Mouse (Mus musculus) E14TG2a.4 (cell line): Measurements from ENCODE around the gene Nck2.

Source experiments
- H3K27me3 ChIP-seq: 2 replicates; pipeline ENCODE4 v1.6.1; 2014; ENCODE audit warnings: low read length, control low read depth; ENCODE audit not compliant: insufficient read depth
- H3K36me3 ChIP-seq: 2 replicates; pipeline ENCODE4 v1.6.1; 2014; ENCODE audit warnings: low read length, control low read depth; ENCODE audit not compliant: insufficient read depth
- H3K4me1 ChIP-seq: replicated peaks from 2 replicates; pipeline ENCODE4 v1.6.1; 2014; ENCODE audit warnings: low read depth, low read length, control low read depth
- H3K4me3 ChIP-seq: replicated peaks from 2 replicates; pipeline ENCODE4 v1.5.1; 2014; ENCODE audit warnings: mild to moderate bottlenecking, low read length
- H3K9me3 ChIP-seq: 2 replicates; pipeline ENCODE4 v1.6.1; 2014; ENCODE audit warnings: low read length, control low read depth
- CTCF ChIP-seq: conservative IDR thresholded peaks from 2 replicates; pipeline ENCODE4 v1.5.1; 2014; ENCODE audit warnings: low read length
- NANOG ChIP-seq: IDR thresholded peaks from 2 replicates; pipeline ENCODE4 v1.6.1; 2014; ENCODE audit warnings: borderline replicate concordance, low read length, mixed read lengths
- POU5F1 ChIP-seq: IDR thresholded peaks from 2 replicates; pipeline ENCODE4 v1.6.1; 2014; ENCODE audit warnings: low read length, borderline replicate concordance

Gene Nck2

GRCm38 (mm10) chr1:43593069-43593468 is 148.7 kb downstream of the Nck2 start:
- Histone ChIP-seq H3K4me3 (no peak overlapping the region), H3K4me1 (0 out of 2 replicates have a peak, but pooled peaks cover 3% of the 10 kb centered on the region), H3K9me3 (no peaks in the 10 kb centered on the region), H3K36me3 (no peaks in the 10 kb centered on the region), H3K27me3 (no peaks in the 10 kb centered on the region)
- TF ChIP-seq POU5F1 (no peak), CTCF (no peak), NANOG (no peak)

GRCm38 (mm10) chr1:43594738-43595137 is 150.4 kb downstream of the Nck2 start:
- H3K4me1 ChIP-seq, result 0 out of 2 replicates have a peak, but pooled peaks cover 3% of the 10 kb centered on the region
- H3K4me3 ChIP-seq, result no peak overlapping the region
- no peaks in the 10 kb centered on the region for H3K9me3 ChIP-seq
- no peaks in the 10 kb centered on the region for H3K27me3 ChIP-seq
- H3K36me3 ChIP-seq, result no peaks in the 10 kb centered on the region
- TF ChIP-seq NANOG (no peak), CTCF (no peak), POU5F1 (no peak)

GRCm38 (mm10) chr1:43597731-43598130 is 153.4 kb downstream of the Nck2 start:
- no peaks in the 10 kb centered on the region for H3K27me3 ChIP-seq
- no peaks in the 10 kb centered on the region for H3K4me1 ChIP-seq
- TF ChIP-seq CTCF (no peak), NANOG (no peak), POU5F1 (no peak)
- no peak overlapping the region for H3K4me3 ChIP-seq
- H3K36me3 ChIP-seq, result no peaks in the 10 kb centered on the region
- H3K9me3 ChIP-seq, result peaks cover 7% of the 10 kb centered on the region

- H3K4me1 ChIP-seq, result no peaks in the 10 kb centered on the region
- H3K36me3 ChIP-seq, result no peaks in the 10 kb centered on the region
- no peak for TF ChIP-seq POU5F1
- no peak for TF ChIP-seq CTCF
- TF ChIP-seq NANOG, result no peak
- H3K4me3 ChIP-seq, result no peak overlapping the region
- H3K9me3 ChIP-seq, result peaks cover 7% of the 10 kb centered on the region
- no peaks in the 10 kb centered on the region for H3K27me3 ChIP-seq
These were observed 155.1 kb downstream of the Nck2 start for GRCm38 (mm10) chr1:43599483-43599882.

GRCm38 (mm10) chr1:43601054-43601453 is 156.7 kb downstream of the Nck2 start:
- no peaks in the 10 kb centered on the region for H3K4me1 ChIP-seq
- H3K9me3 ChIP-seq, result peaks cover 20% of the 10 kb centered on the region
- no peak for TF ChIP-seq NANOG
- no peak for TF ChIP-seq POU5F1
- no peak for TF ChIP-seq CTCF
- no peak overlapping the region for H3K4me3 ChIP-seq
- no peaks in the 10 kb centered on the region for H3K36me3 ChIP-seq
- no peaks in the 10 kb centered on the region for H3K27me3 ChIP-seq

- Histone ChIP-seq H3K9me3 (peaks cover 54% of the 10 kb centered on the region), H3K27me3 (no peaks in the 10 kb centered on the region), H3K4me1 (no peaks in the 10 kb centered on the region), H3K4me3 (no peak overlapping the region), H3K36me3 (no peaks in the 10 kb centered on the region)
- TF ChIP-seq POU5F1 (no peak), CTCF (no peak), NANOG (no peak)
These were observed 171.6 kb downstream of the Nck2 start for GRCm38 (mm10) chr1:43615948-43616347.
